Mouse (Mus musculus): ENCODE data around the gene Rabac1. TPM values are rescaled to one million over a fixed set of nuclear protein-coding genes. Genes with fewer than 3 reads are reported as not detected.

The Rabac1 gene
- polyA plus RNA-seq, 2 experiments: 46.8 to 62.2 TPM

- no peak for ATAC-seq (ENCODE audit: insufficient read depth)
- Histone ChIP-seq H3K36me3 (replicated peaks; ENCODE audit: control insufficient read depth, insufficient read depth, low read depth) (no peaks in the 10 kb centered on the region), H3K4me2 (ENCODE audit: low read depth) (no peak overlapping the region), H3K4me1 (replicated peaks; ENCODE audit: control insufficient read depth in 2 of 2, insufficient read depth in 2 of 2, low read length in 1 of 2) (no peaks in the 10 kb centered on the region; a peak in 1 of 4 replicates), H3K27me3 (ENCODE audit: control insufficient read depth, insufficient read depth, low read length) (no peaks in the 10 kb centered on the region), H3K4me3 (ENCODE audit: insufficient read depth in 1 of 2, low read depth in 2 of 2, low read length in 2 of 2) (no peak overlapping the region), H3K27ac (no peak overlapping the region), H3K9ac (replicated peaks) (no peak overlapping the region), H3K9me3 (ENCODE audit: control insufficient read depth, low read length) (no peaks in the 10 kb centered on the region)
- no peak for TF ChIP-seq EP300 (IDR thresholded peaks at IDR 0.05; ENCODE audit: low read depth)
- no peak for TF ChIP-seq CTCF (IDR thresholded peaks at IDR 0.05; ENCODE audit: low read depth)
- DNase-seq (ENCODE audit: low read depth in 3 of 3, low spot score in 3 of 3): no peak
- 56% methylated on average over 8 of the region's 8 CpGs for WGBS (ENCODE audit: insufficient replicate concordance)
Observed at GRCm38 (mm10) chr7:24967966-24968365, 4.6 kb downstream of the Rabac1 start.

GRCm38 (mm10) chr7:24964897-24965535, 7.5 kb downstream of the Rabac1 start:
- no peak overlapping the region for H3K4me2 ChIP-seq (ENCODE audit: low read depth)
- ATAC-seq (ENCODE audit: insufficient read depth) (no peak), DNase-seq (ENCODE audit: low read depth in 3 of 3, low spot score in 3 of 3) (peak in 2 of 3 experiments; percentile 40 to 42)
- no peak overlapping the region for H3K4me3 ChIP-seq (ENCODE audit: insufficient read depth in 1 of 2, low read depth in 2 of 2, low read length in 2 of 2)
- no peak overlapping the region for H3K9ac ChIP-seq (replicated peaks)
- no peaks in the 10 kb centered on the region for H3K4me1 ChIP-seq (replicated peaks; ENCODE audit: control insufficient read depth in 2 of 2, insufficient read depth in 2 of 2, low read length in 1 of 2)
- no peaks in the 10 kb centered on the region for H3K9me3 ChIP-seq (ENCODE audit: control insufficient read depth, low read length)
- WGBS (ENCODE audit: insufficient replicate concordance): 3% methylated on average over 5 of the region's 5 CpGs
- H3K27me3 ChIP-seq (ENCODE audit: control insufficient read depth, insufficient read depth, low read length): no peaks in the 10 kb centered on the region
- H3K27ac ChIP-seq: no peak overlapping the region
- H3K36me3 ChIP-seq (replicated peaks; ENCODE audit: control insufficient read depth, insufficient read depth, low read depth): no peaks in the 10 kb centered on the region
- peak; percentile 80 for TF ChIP-seq CTCF (IDR thresholded peaks at IDR 0.05; ENCODE audit: low read depth)
- no peak for TF ChIP-seq EP300 (IDR thresholded peaks at IDR 0.05; ENCODE audit: low read depth)

GRCm38 (mm10) chr7:24964288-24964687, 8.3 kb downstream of the Rabac1 start:
- H3K9me3 ChIP-seq (ENCODE audit: control insufficient read depth, low read length): no peaks in the 10 kb centered on the region
- H3K4me2 ChIP-seq (ENCODE audit: low read depth): no peak overlapping the region
- no peak for TF ChIP-seq CTCF (IDR thresholded peaks at IDR 0.05; ENCODE audit: low read depth)
- no peak for TF ChIP-seq EP300 (IDR thresholded peaks at IDR 0.05; ENCODE audit: low read depth)
- WGBS (ENCODE audit: insufficient replicate concordance): 39% methylated on average over 2 of the region's 2 CpGs
- DNase-seq (ENCODE audit: low read depth in 3 of 3, low spot score in 3 of 3) (no peak), ATAC-seq (ENCODE audit: insufficient read depth) (no peak)
- no peak overlapping the region for H3K9ac ChIP-seq (replicated peaks)
- H3K4me3 ChIP-seq (ENCODE audit: insufficient read depth in 1 of 2, low read depth in 2 of 2, low read length in 2 of 2): no peak overlapping the region
- H3K36me3 ChIP-seq (replicated peaks; ENCODE audit: control insufficient read depth, insufficient read depth, low read depth): no peaks in the 10 kb centered on the region
- no peaks in the 10 kb centered on the region for H3K4me1 ChIP-seq (replicated peaks; ENCODE audit: control insufficient read depth in 2 of 2, insufficient read depth in 2 of 2, low read length in 1 of 2)
- no peak overlapping the region for H3K27ac ChIP-seq
- no peaks in the 10 kb centered on the region for H3K27me3 ChIP-seq (ENCODE audit: control insufficient read depth, insufficient read depth, low read length)

GRCm38 (mm10) chr7:24955226-24955625, 17.3 kb downstream of the Rabac1 start:
- TF ChIP-seq CTCF (IDR thresholded peaks at IDR 0.05; ENCODE audit: low read depth) (no peak), EP300 (IDR thresholded peaks at IDR 0.05; ENCODE audit: low read depth) (no peak)
- Histone ChIP-seq H3K36me3 (replicated peaks; ENCODE audit: control insufficient read depth, insufficient read depth, low read depth) (no peaks in the 10 kb centered on the region), H3K9me3 (ENCODE audit: control insufficient read depth, low read length) (no peaks in the 10 kb centered on the region), H3K4me2 (ENCODE audit: low read depth) (no peak overlapping the region), H3K9ac (replicated peaks) (no peak overlapping the region), H3K4me1 (replicated peaks; ENCODE audit: control insufficient read depth in 2 of 2, insufficient read depth in 2 of 2, low read length in 1 of 2) (no peaks in the 10 kb centered on the region), H3K27ac (no peak overlapping the region), H3K27me3 (ENCODE audit: control insufficient read depth, insufficient read depth, low read length) (peaks cover 67% of the 10 kb centered on the region), H3K4me3 (ENCODE audit: insufficient read depth in 1 of 2, low read depth in 2 of 2, low read length in 2 of 2) (no peak overlapping the region)
- ATAC-seq (ENCODE audit: insufficient read depth): no peak
- no peak for DNase-seq (ENCODE audit: low read depth in 3 of 3, low spot score in 3 of 3)
- WGBS (ENCODE audit: insufficient replicate concordance): 12% methylated on average over 33 of the region's 33 CpGs

- H3K9ac ChIP-seq (replicated peaks): no peak overlapping the region
- WGBS (ENCODE audit: insufficient replicate concordance): 3% methylated on average over 29 of the region's 30 CpGs
- no peak overlapping the region for H3K27ac ChIP-seq
- H3K27me3 ChIP-seq (ENCODE audit: control insufficient read depth, insufficient read depth, low read length): peaks cover 75% of the 10 kb centered on the region
- ATAC-seq (ENCODE audit: insufficient read depth) (no peak), DNase-seq (ENCODE audit: low read depth in 3 of 3, low spot score in 3 of 3) (no peak)
- H3K4me1 ChIP-seq (replicated peaks; ENCODE audit: control insufficient read depth in 2 of 2, insufficient read depth in 2 of 2, low read length in 1 of 2): no peaks in the 10 kb centered on the region
- TF ChIP-seq EP300 (IDR thresholded peaks at IDR 0.05; ENCODE audit: low read depth) (no peak), CTCF (IDR thresholded peaks at IDR 0.05; ENCODE audit: low read depth) (no peak)
- H3K4me2 ChIP-seq (ENCODE audit: low read depth): peak overlapping the region; percentile 38
- no peaks in the 10 kb centered on the region for H3K36me3 ChIP-seq (replicated peaks; ENCODE audit: control insufficient read depth, insufficient read depth, low read depth)
- H3K4me3 ChIP-seq (ENCODE audit: insufficient read depth in 1 of 2, low read depth in 2 of 2, low read length in 2 of 2): peak overlapping the region in 1 of 2 experiments; percentile 27; a peak in 3 of 4 replicates
- no peaks in the 10 kb centered on the region for H3K9me3 ChIP-seq (ENCODE audit: control insufficient read depth, low read length)
Observed at GRCm38 (mm10) chr7:24954450-24954849, 18.1 kb downstream of the Rabac1 start.
